Mouse (Mus musculus) ZHBTc4 (cell line): ENCODE data around the gene Gm9887.

Experiments used
- DNase-seq: peaks from one replicate; pipeline ENCODE4 v3.0.0-alpha.2; 2011; ENCODE audit warnings: low read depth, low spot score

Gm9887 gene

DNA sequence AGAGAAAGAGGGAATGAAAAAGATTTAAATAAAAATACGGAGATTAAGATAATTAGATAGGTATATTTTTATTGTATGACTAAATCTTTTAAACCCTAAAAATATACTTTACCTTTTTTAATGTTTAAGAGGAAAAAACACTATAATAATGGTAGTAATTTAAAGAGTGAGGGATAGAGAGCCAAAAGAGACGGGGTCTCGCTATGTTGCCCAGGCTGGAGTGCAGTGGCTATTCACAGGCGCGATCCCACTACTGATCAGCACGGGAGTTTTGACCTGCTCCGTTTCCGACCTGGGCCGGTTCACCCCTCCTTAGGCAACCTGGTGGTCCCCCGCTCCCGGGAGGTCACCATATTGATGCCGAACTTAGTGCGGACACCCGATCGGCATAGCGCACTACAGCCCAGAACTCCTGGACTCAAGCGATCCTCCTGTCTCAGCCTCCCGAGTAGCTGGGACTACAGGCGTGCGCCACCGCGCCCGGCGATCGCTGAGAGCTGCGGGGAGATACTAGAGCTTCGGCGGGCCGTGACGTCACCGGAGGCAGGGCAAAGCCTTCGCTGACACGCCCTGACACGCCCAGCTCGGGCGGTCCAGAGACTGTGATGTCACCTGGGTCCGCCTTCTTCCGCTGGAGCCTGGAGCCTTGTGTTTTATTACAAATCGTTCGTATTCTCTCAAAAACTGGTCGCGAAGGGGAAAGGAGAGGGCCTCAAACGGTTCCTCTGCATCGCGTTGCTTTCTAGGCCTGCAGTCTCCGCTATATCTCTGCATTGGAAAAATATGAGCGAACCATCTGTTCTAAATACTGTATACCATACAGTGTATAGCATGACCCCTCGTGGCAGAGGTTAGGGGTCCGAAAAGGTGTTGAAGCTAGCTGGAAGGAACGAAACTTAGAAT, 11.0 kb downstream of the Gm9887 start:
- DNase-seq, result peak; percentile 98

- peak; percentile 91 for DNase-seq
Observed at GRCm38 (mm10) chr12:69360655-69360996, 11.6 kb downstream of the Gm9887 start.

- DNase-seq, result no peak
Observed at GRCm38 (mm10) chr12:69357300-69357646, 15.0 kb downstream of the Gm9887 start.

- peak; percentile 92 for DNase-seq
Observed at GRCm38 (mm10) chr12:69356546-69357299, 15.5 kb downstream of the Gm9887 start, which contains the start of gene Nemf. Nemf (minus strand) TSS chr12:69357165.

DNA sequence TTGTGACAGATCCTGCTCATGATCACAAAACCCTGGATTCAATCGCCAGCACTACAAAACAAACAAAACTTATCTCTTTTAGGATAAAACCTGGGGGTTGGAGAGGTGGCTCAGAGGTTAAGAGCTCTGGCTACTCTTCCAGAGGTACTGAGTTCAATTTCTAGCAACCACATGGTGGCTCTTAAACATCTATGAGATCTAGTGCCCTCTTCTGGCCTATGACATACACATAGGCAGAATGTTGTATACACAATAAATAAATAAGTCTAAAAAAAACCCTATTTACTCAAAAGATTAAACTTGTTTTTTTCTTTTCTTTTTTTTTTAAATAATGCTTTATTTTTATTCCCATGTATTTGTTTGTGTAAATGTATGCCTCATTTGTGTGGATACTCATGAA, 20.6 kb downstream of the Gm9887 start:
- DNase-seq, result peak; percentile 42

DNA sequence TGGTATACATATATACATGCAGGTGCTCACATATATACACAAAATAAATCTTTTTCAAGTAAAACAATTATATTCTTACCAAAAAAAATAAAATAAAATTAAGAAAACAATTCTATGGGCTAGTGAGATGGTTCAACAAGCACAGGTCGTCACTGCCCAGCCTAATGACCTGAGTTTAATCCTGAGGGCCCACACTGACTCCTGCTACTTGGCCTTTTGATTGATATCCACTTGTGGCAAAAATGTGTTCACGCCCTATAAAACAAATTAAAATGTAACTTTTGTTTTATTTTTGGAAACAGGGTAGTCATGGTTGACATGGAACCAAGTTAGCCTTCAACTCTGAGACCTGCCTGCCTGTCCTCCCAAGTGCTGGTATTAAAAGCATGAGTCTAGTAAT, 22.3 kb downstream of the Gm9887 start:
- DNase-seq, result no peak

GRCm38 (mm10) chr12:69333547-69333946, 38.7 kb downstream of the Gm9887 start:
- peak; percentile 64 for DNase-seq

DNA sequence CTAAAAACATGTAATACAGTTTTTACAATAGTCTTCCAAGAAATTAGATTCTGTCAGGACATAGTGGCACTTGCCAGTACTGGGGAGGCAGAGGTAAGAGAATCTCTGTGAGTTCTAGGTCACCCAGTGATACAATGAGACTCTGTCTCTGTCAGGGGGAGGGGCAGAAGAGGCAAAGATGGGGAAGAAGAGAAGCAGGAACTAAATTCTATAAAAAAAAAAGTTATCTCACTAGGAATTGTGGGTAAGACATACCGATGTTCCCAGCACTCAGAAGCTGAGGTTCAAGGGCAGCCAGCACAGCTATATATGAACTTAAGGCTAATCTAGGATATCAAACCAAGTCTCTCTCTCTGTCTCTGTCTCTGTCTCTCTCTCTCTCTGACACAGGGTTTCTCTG, 40.1 kb downstream of the Gm9887 start:
- no peak for DNase-seq

DNA sequence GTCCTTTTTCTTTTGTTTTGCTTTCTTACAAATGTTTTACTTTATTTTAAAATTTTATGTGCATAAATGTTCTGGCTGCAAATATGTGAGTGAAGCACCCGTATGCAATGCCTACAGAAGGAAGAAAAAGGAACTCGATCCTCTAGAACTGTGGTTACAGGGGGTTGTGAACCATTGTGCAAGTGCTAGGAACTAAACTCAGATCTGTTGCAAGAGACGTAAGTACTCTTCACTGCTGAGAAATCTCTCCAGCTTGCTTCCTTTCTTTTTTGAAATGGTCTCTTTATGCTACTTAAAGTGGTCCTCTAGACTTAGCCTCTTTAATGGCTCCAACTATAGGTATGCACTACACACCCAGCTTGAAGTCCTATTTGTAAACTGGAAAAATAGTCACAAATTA, 41.1 kb downstream of the Gm9887 start:
- no peak for DNase-seq
